9 mouse cellular contexts compared by ENCODE assay signal in the genomic region with DNA sequence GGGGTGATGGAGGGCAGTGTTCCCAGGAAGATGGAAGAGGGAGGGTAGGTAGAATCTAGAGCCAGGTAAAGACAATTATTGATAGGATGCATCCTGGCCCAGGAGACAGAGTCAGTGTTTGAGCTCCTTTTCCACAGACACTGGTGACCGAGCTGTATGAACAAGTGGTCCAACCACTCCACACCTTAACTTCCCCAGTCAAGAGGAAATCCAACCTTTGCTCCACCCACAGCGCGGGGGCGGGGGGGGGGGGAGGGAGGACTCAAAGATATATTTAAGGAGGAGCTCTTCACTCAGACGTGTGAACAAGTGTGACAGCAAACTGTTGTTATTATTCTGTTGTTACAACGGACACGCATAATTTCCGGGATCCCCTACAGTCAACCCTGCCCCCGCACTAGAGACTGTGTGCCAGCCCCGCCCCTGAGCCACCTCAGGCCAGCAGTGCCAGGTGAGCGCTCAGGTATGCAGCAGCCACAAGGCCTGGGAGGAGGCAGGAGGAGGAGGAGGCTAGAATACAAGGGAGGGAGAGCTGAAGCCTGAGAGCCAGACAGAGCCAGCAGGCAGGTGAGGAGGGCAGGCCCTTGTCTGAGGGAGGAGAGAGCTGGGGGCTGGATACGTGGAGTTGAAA. TPM values are rescaled to one million over a fixed set of nuclear protein-coding genes. Genes with fewer than 3 reads are reported as not detected.
DNase-seq lines count a peak whose midpoint lies in the region; ATAC-seq and TF ChIP-seq lines count a peak whose summit lies in the region.
"Had no signal": no experiment of that assay in that cellular context is flagged by ENCODE, and none has a peak within 500 bp of the region (broad histone marks: within the 10 kb centered on the region; RNA-seq: fewer than 3 reads in every experiment).

No protein-coding gene starts in this region.

- no peaks in the 10 kb centered on the region for H3K36me3 ChIP-seq in heart, embryonic 16.5 days (ENCODE audit: control insufficient read depth, insufficient read depth)
- no peaks in the 10 kb centered on the region for H3K36me3 ChIP-seq in intestine, postnatal 0 days (ENCODE audit: control insufficient read depth, insufficient read depth)
- H3K36me3 ChIP-seq in lung, embryonic 15.5 days = no peaks in the 10 kb centered on the region
- H3K36me3 ChIP-seq in stomach, embryonic 16.5 days (ENCODE audit: control insufficient read depth, insufficient read depth, low read length) = no peaks in the 10 kb centered on the region
- H3K36me3 ChIP-seq in forebrain, embryonic 11.5 days (ENCODE audit: control insufficient read depth, insufficient read depth, low read length) = no peaks in the 10 kb centered on the region

- no peak for TF ChIP-seq CTCF in intestine, postnatal 0 days (IDR thresholded peaks at IDR 0.05; ENCODE audit: low read depth)

- WGBS in heart, embryonic 16.5 days = 8% methylated on average over 11 of the region's 12 CpGs
- 2% methylated on average over 11 of the region's 12 CpGs for WGBS in intestine, postnatal 0 days
- WGBS in lung, embryonic 15.5 days = 3% methylated on average over 12 of the region's 12 CpGs
- WGBS in stomach, embryonic 16.5 days = 5% methylated on average over 9 of the region's 12 CpGs
- 18% methylated on average over 11 of the region's 12 CpGs for WGBS in forebrain, embryonic 11.5 days

- 0 out of 2 replicates have a peak overlapping the region, but pooled peaks have one; percentile 16 for H3K27ac ChIP-seq in heart, embryonic 16.5 days (ENCODE audit: low read length)
- no peak overlapping the region for H3K27ac ChIP-seq in intestine, postnatal 0 days (ENCODE audit: low read depth, low read length)
- H3K27ac ChIP-seq in lung, embryonic 15.5 days = peak overlapping the region; percentile 91
- peak overlapping the region; percentile 91 for H3K27ac ChIP-seq in stomach, embryonic 16.5 days (ENCODE audit: low read length)
- no peak overlapping the region for H3K27ac ChIP-seq in forebrain, embryonic 11.5 days (ENCODE audit: low read depth, low read length)

- intact Hi-C loops in heart, postnatal 25 days (cut with DNase I) = no loop called here
- intact Hi-C loops in gastrocnemius, postnatal 36 days (cut with DNase I) = no loop called here

- peaks cover 6% of the 10 kb centered on the region for H3K27me3 ChIP-seq in heart, embryonic 16.5 days (ENCODE audit: control insufficient read depth, insufficient read depth, low read length)
- H3K27me3 ChIP-seq in intestine, postnatal 0 days (replicated peaks; ENCODE audit: control insufficient read depth, insufficient read depth, low read length) = no peaks in the 10 kb centered on the region
- H3K27me3 ChIP-seq in lung, embryonic 15.5 days = no peaks in the 10 kb centered on the region
- H3K27me3 ChIP-seq in stomach, embryonic 16.5 days (ENCODE audit: control insufficient read depth, insufficient read depth, low read length) = no peaks in the 10 kb centered on the region
- H3K27me3 ChIP-seq in forebrain, embryonic 11.5 days (ENCODE audit: control insufficient read depth, insufficient read depth, low read length) = no peaks in the 10 kb centered on the region

- H3K4me3 ChIP-seq in heart, embryonic 16.5 days (ENCODE audit: low read length) = no peak overlapping the region
- H3K4me3 ChIP-seq in intestine, postnatal 0 days (ENCODE audit: low read depth, low read length) = 0 out of 2 replicates have a peak overlapping the region, but pooled peaks have one; percentile 12
- peak overlapping the region; percentile 15 for H3K4me3 ChIP-seq in lung, embryonic 15.5 days
- peak overlapping the region; percentile 20 for H3K4me3 ChIP-seq in stomach, embryonic 16.5 days (replicated peaks; ENCODE audit: low read length)
- no peak overlapping the region for H3K4me3 ChIP-seq in forebrain, embryonic 11.5 days (ENCODE audit: low read depth, low read length)
- H3K4me3 ChIP-seq: erythroblast, embryonic 14.5 days had no signal

- H3K4me1 ChIP-seq in heart, embryonic 16.5 days (ENCODE audit: control insufficient read depth, insufficient read depth, low read length) = no peaks in the 10 kb centered on the region
- H3K4me1 ChIP-seq in intestine, postnatal 0 days (replicated peaks; ENCODE audit: control insufficient read depth, insufficient read depth, low read length) = no peaks in the 10 kb centered on the region
- H3K4me1 ChIP-seq in lung, embryonic 15.5 days = no peaks in the 10 kb centered on the region
- H3K4me1 ChIP-seq in stomach, embryonic 16.5 days (ENCODE audit: control insufficient read depth, insufficient read depth, low read length) = no peaks in the 10 kb centered on the region
- H3K4me1 ChIP-seq in forebrain, embryonic 11.5 days (replicated peaks; ENCODE audit: control insufficient read depth, insufficient read depth, low read length) = no peaks in the 10 kb centered on the region

- H3K9ac ChIP-seq in heart, embryonic 16.5 days (ENCODE audit: low read length) = no peak overlapping the region
- H3K9ac ChIP-seq in intestine, postnatal 0 days (ENCODE audit: low read depth, low read length) = no peak overlapping the region
- peak overlapping the region; percentile 16; the same call in 1 of the 2 replicates for H3K9ac ChIP-seq in lung, embryonic 15.5 days
- H3K9ac ChIP-seq in stomach, embryonic 16.5 days (ENCODE audit: low read length) = peak overlapping the region; percentile 56; the same call in 1 of the 2 replicates
- no peak overlapping the region for H3K9ac ChIP-seq in forebrain, embryonic 11.5 days (ENCODE audit: low read length)

- no peak for DNase-seq in heart, postnatal 25 days (ENCODE audit: low spot score)
- DNase-seq in right cerebral cortex, adult 18-20 months = no peak
- no peak for DNase-seq in gastrocnemius, postnatal 36 days
- DNase-seq in forebrain, embryonic 11.5 days (ENCODE audit: low spot score) = no peak

- no peak for ATAC-seq in heart, embryonic 16.5 days (replicated peaks; ENCODE audit: extremely low read depth, insufficient read depth, low FRiP score)
- ATAC-seq in intestine, postnatal 0 days = peak; percentile 85
- ATAC-seq in lung, embryonic 15.5 days (ENCODE audit: borderline replicate concordance, extremely low read depth, low FRiP score, low TSS enrichment) = peak; percentile 85
- ATAC-seq in stomach, embryonic 16.5 days (ENCODE audit: insufficient read depth, low FRiP score) = peak; percentile 91
- no peak for ATAC-seq in forebrain, embryonic 11.5 days (replicated peaks; ENCODE audit: low FRiP score)

- no peak overlapping the region for H3K4me2 ChIP-seq in heart, embryonic 16.5 days (ENCODE audit: low read depth, low read length)
- peak overlapping the region; percentile 42 for H3K4me2 ChIP-seq in intestine, postnatal 0 days (replicated peaks; ENCODE audit: low read depth)
- peak overlapping the region; percentile 50 for H3K4me2 ChIP-seq in lung, embryonic 15.5 days
- peak overlapping the region; percentile 39 for H3K4me2 ChIP-seq in stomach, embryonic 16.5 days (ENCODE audit: low read depth, low read length)
- H3K4me2 ChIP-seq in forebrain, embryonic 11.5 days (ENCODE audit: low read depth, low read length, severe bottlenecking) = no peak overlapping the region

- no peaks in the 10 kb centered on the region for H3K9me3 ChIP-seq in heart, embryonic 16.5 days (replicated peaks; ENCODE audit: control insufficient read depth, low read length)
- H3K9me3 ChIP-seq in intestine, postnatal 0 days (ENCODE audit: control insufficient read depth) = no peaks in the 10 kb centered on the region
- H3K9me3 ChIP-seq in lung, embryonic 15.5 days = no peaks in the 10 kb centered on the region
- no peaks in the 10 kb centered on the region for H3K9me3 ChIP-seq in stomach, embryonic 16.5 days (replicated peaks; ENCODE audit: control insufficient read depth, low read length)
- no peaks in the 10 kb centered on the region for H3K9me3 ChIP-seq in forebrain, embryonic 11.5 days (ENCODE audit: control insufficient read depth, low read length)

RNA-seq across cellular contexts. Expression of a gene that starts 3.8 kb away (rescaled TPM):
- 3.6 and 5.6 TPM in 2 replicates for polyA plus RNA-seq in heart, embryonic 16.5 days (2015; fragmentation: Nextera tagmentation; extraction: Ambion mirVana)
- 1 to 10 TPM; 2.3 to 3.6 TPM for total RNA-seq in heart, postnatal 25 days (2021)
- 1.1 and 1.7 TPM in 2 replicates for polyA plus RNA-seq in intestine, postnatal 0 days (2015; fragmentation: Nextera tagmentation; extraction: Ambion mirVana)
- polyA plus RNA-seq in lung, embryonic 15.5 days (2015; fragmentation: Nextera tagmentation; extraction: Ambion mirVana) = 14.1 and 15.5 TPM in 2 replicates
- polyA plus RNA-seq in stomach, embryonic 16.5 days (2015; fragmentation: Nextera tagmentation; extraction: Ambion mirVana) = 12.1 and 15.0 TPM in 2 replicates
- total RNA-seq in gastrocnemius, postnatal 36 days (2021) = 1 to 10 TPM in 1 of 2 experiments, under 1 TPM in 1; 0.59 to 1.5 TPM
- polyA plus RNA-seq in forebrain, embryonic 11.5 days (2014; fragmentation: Nextera tagmentation; extraction: Ambion mirVana) = 3.3 and 3.8 TPM in 2 replicates
- polyA plus RNA-seq: erythroblast, embryonic 14.5 days had no signal

RNA-seq across cellular contexts. Expression of a gene that starts 18.9 kb away (rescaled TPM):
- 31.9 and 32.2 TPM in 2 replicates for polyA plus RNA-seq in heart, embryonic 16.5 days (2015; fragmentation: Nextera tagmentation; extraction: Ambion mirVana)
- 10 to 100 TPM; 31.4 to 35.8 TPM for total RNA-seq in heart, postnatal 25 days (2021)
- polyA plus RNA-seq in intestine, postnatal 0 days (2015; fragmentation: Nextera tagmentation; extraction: Ambion mirVana) = 11.0 and 11.4 TPM in 2 replicates
- polyA plus RNA-seq in lung, embryonic 15.5 days (2015; fragmentation: Nextera tagmentation; extraction: Ambion mirVana) = 20.9 and 22.1 TPM in 2 replicates
- 28.1 and 32.8 TPM in 2 replicates for polyA plus RNA-seq in stomach, embryonic 16.5 days (2015; fragmentation: Nextera tagmentation; extraction: Ambion mirVana)
- total RNA-seq in gastrocnemius, postnatal 36 days (2021) = 10 to 100 TPM; 13.4 to 15.4 TPM
- 28.4 and 31.0 TPM in 2 replicates for polyA plus RNA-seq in forebrain, embryonic 11.5 days (2014; fragmentation: Nextera tagmentation; extraction: Ambion mirVana)

RNA-seq across cellular contexts. Expression of a gene that starts 37.2 kb away (rescaled TPM):
- 28.6 and 39.8 TPM in 2 replicates for polyA plus RNA-seq in heart, embryonic 16.5 days (2015; fragmentation: Nextera tagmentation; extraction: Ambion mirVana)
- total RNA-seq in heart, postnatal 25 days (2021) = 10 to 100 TPM; 54.7 to 61.2 TPM
- 33.6 and 33.9 TPM in 2 replicates for polyA plus RNA-seq in intestine, postnatal 0 days (2015; fragmentation: Nextera tagmentation; extraction: Ambion mirVana)
- polyA plus RNA-seq in lung, embryonic 15.5 days (2015; fragmentation: Nextera tagmentation; extraction: Ambion mirVana) = 41.6 and 49.0 TPM in 2 replicates
- 20.3 and 22.3 TPM in 2 replicates for polyA plus RNA-seq in stomach, embryonic 16.5 days (2015; fragmentation: Nextera tagmentation; extraction: Ambion mirVana)
- 10 to 100 TPM; 18.3 to 19.4 TPM for total RNA-seq in gastrocnemius, postnatal 36 days (2021)
- 46.8 and 48.6 TPM in 2 replicates for polyA plus RNA-seq in forebrain, embryonic 11.5 days (2014; fragmentation: Nextera tagmentation; extraction: Ambion mirVana)

RNA-seq across cellular contexts. Expression of a gene that starts 51.9 kb away (rescaled TPM):
- polyA plus RNA-seq in heart, embryonic 16.5 days (2015; fragmentation: Nextera tagmentation; extraction: Ambion mirVana) = 170 and 190 TPM in 2 replicates
- total RNA-seq in heart, postnatal 25 days (2021) = 10 to 100 TPM; 26.1 to 30.7 TPM
- polyA plus RNA-seq in intestine, postnatal 0 days (2015; fragmentation: Nextera tagmentation; extraction: Ambion mirVana) = 20.1 and 24.3 TPM in 2 replicates
- polyA plus RNA-seq in lung, embryonic 15.5 days (2015; fragmentation: Nextera tagmentation; extraction: Ambion mirVana) = 13.4 and 23.1 TPM in 2 replicates
- 26.7 and 111 TPM in 2 replicates for polyA plus RNA-seq in stomach, embryonic 16.5 days (2015; fragmentation: Nextera tagmentation; extraction: Ambion mirVana)
- total RNA-seq in gastrocnemius, postnatal 36 days (2021) = 100 to 1,000 TPM; 181 to 818 TPM
- polyA plus RNA-seq in forebrain, embryonic 11.5 days (2014; fragmentation: Nextera tagmentation; extraction: Ambion mirVana) = 4.2 and 5.6 TPM in 2 replicates

RNA-seq across cellular contexts. Expression of a gene that starts 59.7 kb away (rescaled TPM):
- polyA plus RNA-seq in heart, embryonic 16.5 days (2015; fragmentation: Nextera tagmentation; extraction: Ambion mirVana) = 3,783 and 3,984 TPM in 2 replicates
- total RNA-seq in heart, postnatal 25 days (2021) = over 10,000 TPM in 1 of 2 experiments, 1,000 to 10,000 TPM in 1; 9,719 to 10,316 TPM
- 1.1 TPM in 2 replicates for polyA plus RNA-seq in intestine, postnatal 0 days (2015; fragmentation: Nextera tagmentation; extraction: Ambion mirVana)
- 79.8 and 114 TPM in 2 replicates for polyA plus RNA-seq in lung, embryonic 15.5 days (2015; fragmentation: Nextera tagmentation; extraction: Ambion mirVana)
- polyA plus RNA-seq in stomach, embryonic 16.5 days (2015; fragmentation: Nextera tagmentation; extraction: Ambion mirVana) = 5.1 and 7.4 TPM in 2 replicates
- total RNA-seq in gastrocnemius, postnatal 36 days (2021) = under 1 TPM; 0.44 to 0.64 TPM
- 1.8 and 2.4 TPM in 2 replicates for polyA plus RNA-seq in forebrain, embryonic 11.5 days (2014; fragmentation: Nextera tagmentation; extraction: Ambion mirVana)
- polyA plus RNA-seq: erythroblast, embryonic 14.5 days had no signal

Comparison
In these comparisons a context has a peak if more than half of its experiments do, and no peak if none do; other contexts are left out.
1. ATAC-seq: peak in intestine, postnatal 0 days (single experiment), lung, embryonic 15.5 days (single experiment) and stomach, embryonic 16.5 days (single experiment); none in heart, embryonic 16.5 days (single experiment) and forebrain, embryonic 11.5 days (single experiment).
2. H3K27ac ChIP-seq: peak in heart, embryonic 16.5 days (single experiment), lung, embryonic 15.5 days (single experiment) and stomach, embryonic 16.5 days (single experiment); none in intestine, postnatal 0 days (single experiment) and forebrain, embryonic 11.5 days (single experiment).
3. H3K4me2 ChIP-seq: peak in intestine, postnatal 0 days (single experiment), lung, embryonic 15.5 days (single experiment) and stomach, embryonic 16.5 days (single experiment); none in heart, embryonic 16.5 days (single experiment) and forebrain, embryonic 11.5 days (single experiment).
4. H3K4me3 ChIP-seq: peak in intestine, postnatal 0 days (single experiment), lung, embryonic 15.5 days (single experiment) and stomach, embryonic 16.5 days (single experiment); none in heart, embryonic 16.5 days (single experiment) and forebrain, embryonic 11.5 days (single experiment).
5. H3K9ac ChIP-seq: peak in lung, embryonic 15.5 days (single experiment) and stomach, embryonic 16.5 days (single experiment); none in heart, embryonic 16.5 days (single experiment), intestine, postnatal 0 days (single experiment) and forebrain, embryonic 11.5 days (single experiment).